16 mouse cellular contexts compared by ENCODE assay signal in genomic region chr2:12459732-12460131, GRCm38 (mm10). TPM values are rescaled to one million over a fixed set of nuclear protein-coding genes. Genes with fewer than 3 reads are reported as not detected.
DNase-seq lines count a peak whose midpoint lies in the region; ATAC-seq and TF ChIP-seq lines count a peak whose summit lies in the region.
"Had no signal": no experiment of that assay in that cellular context is flagged by ENCODE, and none has a peak within 500 bp of the region (broad histone marks: within the 10 kb centered on the region; RNA-seq: fewer than 3 reads in every experiment).

No protein-coding gene starts in this region.

- H3K36me3 ChIP-seq in hindbrain, postnatal 0 days (ENCODE audit: insufficient read depth, low read length): no peaks in the 10 kb centered on the region
- no peaks in the 10 kb centered on the region for H3K36me3 ChIP-seq in hindbrain, embryonic 12.5 days
- no peaks in the 10 kb centered on the region for H3K36me3 ChIP-seq in E14TG2a.4 (ENCODE audit: insufficient read depth, low read length)
- no peaks in the 10 kb centered on the region for H3K36me3 ChIP-seq in forebrain, postnatal 0 days (ENCODE audit: insufficient read depth)
- H3K36me3 ChIP-seq: embryonic facial prominence, embryonic 13.5 days had no signal

- no peaks in the 10 kb centered on the region for H3K9me3 ChIP-seq in hindbrain, postnatal 0 days (ENCODE audit: low read length)
- H3K9me3 ChIP-seq in hindbrain, embryonic 12.5 days (replicated peaks): no peaks in the 10 kb centered on the region
- no peaks in the 10 kb centered on the region for H3K9me3 ChIP-seq in E14TG2a.4 (ENCODE audit: low read length)
- no peaks in the 10 kb centered on the region for H3K9me3 ChIP-seq in forebrain, postnatal 0 days (ENCODE audit: low read length)
- H3K9me3 ChIP-seq: embryonic facial prominence, embryonic 13.5 days had no signal

- no peak; the same call in 1 of the 2 replicates for ATAC-seq in hindbrain, postnatal 0 days
- no peak for ATAC-seq in hindbrain, embryonic 12.5 days (ENCODE audit: low FRiP score)
- no peak; the same call in 1 of the 2 replicates for ATAC-seq in forebrain, postnatal 0 days

- H3K27ac ChIP-seq in hindbrain, postnatal 0 days: no peak overlapping the region
- no peak overlapping the region for H3K27ac ChIP-seq in hindbrain, embryonic 12.5 days
- H3K27ac ChIP-seq in forebrain, postnatal 0 days (ENCODE audit: low read depth, low read length): no peak overlapping the region
- H3K27ac ChIP-seq: embryonic facial prominence, embryonic 13.5 days had no signal

- H3K4me1 ChIP-seq in hindbrain, postnatal 0 days (ENCODE audit: insufficient read depth, low read length): no peaks in the 10 kb centered on the region
- no peaks in the 10 kb centered on the region for H3K4me1 ChIP-seq in hindbrain, embryonic 12.5 days
- no peaks in the 10 kb centered on the region for H3K4me1 ChIP-seq in E14TG2a.4 (replicated peaks; ENCODE audit: low read depth, low read length)
- no peaks in the 10 kb centered on the region for H3K4me1 ChIP-seq in forebrain, postnatal 0 days (ENCODE audit: insufficient read depth)
- H3K4me1 ChIP-seq: embryonic facial prominence, embryonic 13.5 days had no signal

- DNase-seq in hindbrain, postnatal 0 days (ENCODE audit: low spot score): peak; percentile 30
- peak; percentile 39 for DNase-seq in 416B (ENCODE audit: low read depth)
- DNase-seq in forebrain, postnatal 0 days: peak; percentile 16
- DNase-seq in thymus, postnatal 4 days: no peak
- DNase-seq in layer of hippocampus, adult 9-11 months: no peak
- no peak for DNase-seq in gastrocnemius, postnatal 4 days (ENCODE audit: low spot score in 2 of 2)
- DNase-seq: gastrocnemius, postnatal 10 days; heart, postnatal 36 days; kidney, postnatal 10 days; left cerebral cortex, postnatal 4 days; lung, postnatal 10 days; right cerebral cortex, postnatal 4 days; thymus, adult 18-20 months had no signal

- no peak overlapping the region for H3K9ac ChIP-seq in hindbrain, postnatal 0 days (replicated peaks; ENCODE audit: low read length)
- H3K9ac ChIP-seq in hindbrain, embryonic 12.5 days: no peak overlapping the region
- no peak overlapping the region for H3K9ac ChIP-seq in forebrain, postnatal 0 days
- H3K9ac ChIP-seq: embryonic facial prominence, embryonic 13.5 days had no signal

- WGBS in hindbrain, postnatal 0 days: 74% methylated on average over 1 of the region's 1 CpGs
- 77% methylated on average over 1 of the region's 1 CpGs for WGBS in hindbrain, embryonic 12.5 days
- WGBS in forebrain, postnatal 0 days: 88% methylated on average over 1 of the region's 1 CpGs

- no peak overlapping the region for H3K4me2 ChIP-seq in hindbrain, postnatal 0 days (ENCODE audit: low read depth, low read length)
- H3K4me2 ChIP-seq in hindbrain, embryonic 12.5 days (replicated peaks): no peak overlapping the region
- no peak overlapping the region for H3K4me2 ChIP-seq in forebrain, postnatal 0 days (ENCODE audit: low read depth)
- H3K4me2 ChIP-seq: embryonic facial prominence, embryonic 13.5 days had no signal

- peak; percentile 64 for TF ChIP-seq CTCF in hindbrain, postnatal 0 days (IDR thresholded peaks at IDR 0.05; ENCODE audit: low read depth)
- peak; percentile 68 for TF ChIP-seq CTCF in E14TG2a.4 (conservative IDR thresholded peaks at IDR 0.05; ENCODE audit: low read length)
- TF ChIP-seq CTCF in forebrain, postnatal 0 days (IDR thresholded peaks at IDR 0.05; ENCODE audit: low read depth): peak; percentile 62

- no peak overlapping the region for H3K4me3 ChIP-seq in hindbrain, postnatal 0 days (ENCODE audit: low read length)
- H3K4me3 ChIP-seq in hindbrain, embryonic 12.5 days: no peak overlapping the region
- no peak overlapping the region for H3K4me3 ChIP-seq in E14TG2a.4 (replicated peaks; ENCODE audit: low read length)
- H3K4me3 ChIP-seq in forebrain, postnatal 0 days (ENCODE audit: low read depth, low read length): no peak overlapping the region
- H3K4me3 ChIP-seq: embryonic facial prominence, embryonic 13.5 days had no signal

- H3K27me3 ChIP-seq in hindbrain, postnatal 0 days (ENCODE audit: insufficient read depth, low read length): no peaks in the 10 kb centered on the region
- no peaks in the 10 kb centered on the region for H3K27me3 ChIP-seq in hindbrain, embryonic 12.5 days
- H3K27me3 ChIP-seq in E14TG2a.4 (ENCODE audit: insufficient read depth, low read length): no peaks in the 10 kb centered on the region
- no peaks in the 10 kb centered on the region for H3K27me3 ChIP-seq in forebrain, postnatal 0 days (ENCODE audit: insufficient read depth, low read length)
- H3K27me3 ChIP-seq: embryonic facial prominence, embryonic 13.5 days had no signal

RNA-seq across cellular contexts. Expression of gene Mindy3, which starts 40.5 kb away (rescaled TPM):
- 51.3 and 73.3 TPM in 2 replicates for total RNA-seq in hindbrain, postnatal 0 days (2014; rRNA removed)
- 48.2 and 50.9 TPM in 2 replicates for polyA plus RNA-seq in hindbrain, postnatal 0 days (2015; fragmentation: Nextera tagmentation; extraction: Ambion mirVana)
- polyA plus RNA-seq in hindbrain, embryonic 12.5 days (2016; fragmentation: Nextera tagmentation; extraction: Ambion mirVana): 43.9 and 44.8 TPM in 2 replicates
- 53.9 and 60.4 TPM in 2 replicates for total RNA-seq in forebrain, postnatal 0 days (2014; rRNA removed)
- 45.6 and 48.4 TPM in 2 replicates for polyA plus RNA-seq in forebrain, postnatal 0 days (2015; fragmentation: Nextera tagmentation; extraction: Ambion mirVana)
- 10 to 100 TPM; 20.1 to 25.7 TPM for total RNA-seq in gastrocnemius, postnatal 4 days (2021)

Comparison
In these comparisons a context has a peak if more than half of its experiments do, and no peak if none do; other contexts are left out.
1. DNase-seq: peak in hindbrain, postnatal 0 days (single experiment), 416B (single experiment) and forebrain, postnatal 0 days (single experiment); none in thymus, postnatal 4 days (single experiment), layer of hippocampus, adult 9-11 months (single experiment) and gastrocnemius, postnatal 4 days (0 of 2).
2. Peak in every context shown above with its lines, with median percentiles within 50 percentile points of each other: CTCF ChIP-seq.